Mouse (Mus musculus) left cerebral cortex, postnatal 25 days (tissue): Measurements from ENCODE around the gene Gm266. TPM values are rescaled to one million over a fixed set of nuclear protein-coding genes. Genes with fewer than 3 reads are reported as not detected.
"Not testable (repeated sequence)": the region's sequence is repeated elsewhere in the genome, so short reads cannot be mapped to it uniquely, and the experiment has no call there.

ENCODE experiments used
- DNase-seq, 2 experiments: peaks; one replicate each; pipeline ENCODE4 v3.0.0; 2022; ENCODE audit warnings: low spot score in 2 of 2, mixed read lengths in 1 of 2
- intact Hi-C: fragments of 180-260 bp; cut with DNase I; formaldehyde crosslinking; loops from one replicate; pipeline ENCODE4 v1.15.1; 2025
- total RNA-seq, 2 experiments: library from RNA; stranded (reverse); gene quantifications; 2 replicates each; pipeline ENCODE4 v1.2.3; 2021

Gm266 gene
- total RNA-seq = 1 to 10 TPM; 3.2 to 4.5 TPM

DNA sequence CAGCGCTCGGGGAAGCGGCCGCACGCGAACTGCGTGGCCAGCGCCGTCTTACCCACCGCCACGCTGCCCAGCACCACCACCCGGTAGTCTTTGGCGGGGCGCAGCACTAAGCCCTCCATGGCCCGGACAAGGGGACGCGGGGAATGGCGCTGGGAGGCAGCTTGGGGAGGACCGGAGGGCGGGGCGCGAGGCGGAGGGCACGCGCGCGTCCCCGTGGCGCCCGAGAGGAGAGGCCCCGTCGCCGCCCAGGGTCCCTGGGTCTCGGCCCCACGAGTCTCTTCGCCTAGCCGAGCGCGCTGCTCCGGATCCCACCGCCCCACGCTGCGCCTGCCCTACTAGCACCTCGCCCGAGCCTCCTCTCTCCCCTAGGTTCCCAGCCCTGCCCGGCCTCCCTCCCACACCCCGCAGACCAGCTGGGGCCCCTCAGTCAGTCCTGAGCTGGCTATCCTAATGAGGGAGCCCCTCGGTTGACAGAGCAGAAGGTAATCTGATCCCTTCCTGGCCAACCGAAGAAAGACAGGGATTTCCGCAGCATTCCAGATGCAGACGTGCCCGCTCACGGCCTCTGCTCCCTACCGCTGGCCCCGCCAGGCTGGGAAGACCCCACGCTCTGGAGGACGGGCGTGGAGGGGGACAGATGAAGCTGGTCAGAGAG lies at the start of gene Gm266:
Gene Gm266 (minus strand): TSS at position 172 of the 655 bp plus-strand sequence.
- no peak for DNase-seq
- intact Hi-C loops = no loop called here

DNA sequence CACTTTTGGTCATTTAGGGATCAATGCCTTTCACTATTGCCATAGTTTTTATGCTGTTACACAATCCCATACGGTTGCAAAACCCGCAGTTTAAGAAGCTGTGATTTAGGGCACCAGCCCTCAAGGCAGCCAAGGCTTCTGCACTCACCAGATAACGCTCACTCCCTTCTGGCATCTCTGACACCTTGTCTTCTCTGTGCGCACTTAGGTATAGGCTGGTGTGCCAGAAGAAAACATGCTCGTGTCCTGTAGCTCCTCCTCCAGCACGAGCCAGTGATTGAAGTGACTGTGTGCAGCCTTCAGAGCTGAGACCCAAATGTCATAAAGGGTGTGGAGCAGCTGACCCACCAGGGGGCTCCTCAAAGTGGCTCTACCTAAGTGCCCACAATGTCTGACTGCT lies 49.7 kb upstream of the Gm266 start:
- DNase-seq = no peak
- intact Hi-C loops = no loop called here

DNA sequence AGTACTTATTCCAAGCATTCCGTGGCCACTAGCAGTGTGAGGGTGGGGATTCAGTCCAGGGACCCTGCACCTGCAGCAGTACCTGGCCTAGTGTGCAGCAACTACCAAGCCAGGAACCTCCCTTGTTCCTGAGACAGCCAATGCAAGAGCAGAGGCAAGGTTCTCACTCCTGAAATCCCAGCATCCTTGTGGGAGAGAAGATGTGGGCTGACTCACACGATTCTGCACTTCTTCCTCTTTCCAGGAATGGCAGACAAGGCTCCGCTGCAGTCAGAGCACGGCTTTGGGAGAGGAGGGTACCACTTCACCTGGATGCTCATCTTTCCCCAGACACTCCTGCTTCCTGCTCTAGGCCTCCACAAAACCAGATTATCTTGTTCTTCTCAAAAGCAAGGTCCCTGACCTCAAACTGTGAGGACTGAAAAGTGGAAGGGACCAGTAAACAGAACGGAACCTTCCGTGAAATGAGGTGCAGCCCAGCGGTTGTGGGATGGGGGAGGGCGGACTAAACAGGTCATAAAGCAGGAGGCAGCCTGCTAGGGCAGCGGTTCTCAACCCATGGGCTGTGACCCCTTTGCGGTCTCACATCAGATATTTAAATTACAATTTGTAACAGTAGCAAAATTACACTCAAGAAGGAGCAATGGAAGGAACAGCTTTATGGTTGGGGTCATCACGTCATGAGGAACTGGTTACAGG lies 47.6 kb upstream of the Gm266 start:
- peak; percentile 34 to 75 for DNase-seq
- intact Hi-C loops = no loop called here

DNA sequence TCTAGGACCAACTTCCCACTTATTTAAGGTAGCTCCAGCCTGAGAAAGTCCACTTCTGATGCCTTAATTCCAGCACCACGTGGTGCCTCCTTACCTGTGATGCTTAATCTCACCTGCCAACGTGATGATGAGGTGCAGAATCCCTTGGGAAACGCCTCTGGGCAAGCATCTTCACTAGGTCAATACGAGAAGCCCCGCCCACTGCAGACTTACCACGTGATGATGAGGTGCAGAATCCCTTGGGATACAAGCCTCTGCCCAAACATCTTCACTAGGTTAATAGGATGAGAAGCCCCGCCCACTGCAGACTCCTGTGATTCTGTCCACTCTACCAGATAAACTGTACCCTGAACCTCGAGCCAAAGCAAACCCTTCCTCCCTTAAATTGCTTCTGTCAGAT lies 43.6 kb upstream of the Gm266 start:
- intact Hi-C loops = loop anchor here (5.0 kb wide), 1 partner anchor 33 kb away; no protein-coding TSS in a partner anchor
- no peak for DNase-seq

DNA sequence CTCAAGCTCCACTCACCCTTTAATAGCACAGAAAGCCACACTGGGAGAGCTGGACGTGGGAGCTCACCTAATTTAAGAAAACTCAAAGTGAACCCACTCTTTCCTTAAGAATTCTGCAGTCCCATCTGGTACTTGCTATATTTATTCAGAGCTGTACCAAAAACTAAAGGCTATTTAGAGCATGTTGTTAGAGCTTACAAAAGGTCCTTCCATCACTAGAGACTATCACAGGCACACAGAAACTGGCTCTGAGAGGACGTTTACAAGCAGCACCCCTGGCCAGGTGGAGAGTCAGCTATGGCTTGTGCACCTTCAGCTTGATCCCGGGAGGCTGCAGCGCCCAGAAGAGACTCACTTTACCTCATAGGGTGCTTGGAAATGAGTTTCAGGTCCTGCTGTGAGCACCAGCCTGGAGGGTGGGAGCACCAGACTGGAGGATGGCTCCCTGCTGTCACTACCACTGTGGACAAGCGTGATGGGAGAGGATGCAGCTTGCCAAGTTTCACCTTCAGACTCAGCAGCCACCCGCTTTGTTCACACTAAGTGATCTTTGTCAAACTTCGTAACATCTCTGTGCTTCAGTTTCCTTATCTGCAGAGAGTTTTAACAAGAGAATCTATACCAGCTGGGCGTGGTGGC lies 42.1 kb upstream of the Gm266 start:
- peak; percentile 65 to 94 for DNase-seq
- intact Hi-C loops = loop anchor here (5.0 kb wide), 1 partner anchor 35 kb away; no protein-coding TSS in a partner anchor

DNA sequence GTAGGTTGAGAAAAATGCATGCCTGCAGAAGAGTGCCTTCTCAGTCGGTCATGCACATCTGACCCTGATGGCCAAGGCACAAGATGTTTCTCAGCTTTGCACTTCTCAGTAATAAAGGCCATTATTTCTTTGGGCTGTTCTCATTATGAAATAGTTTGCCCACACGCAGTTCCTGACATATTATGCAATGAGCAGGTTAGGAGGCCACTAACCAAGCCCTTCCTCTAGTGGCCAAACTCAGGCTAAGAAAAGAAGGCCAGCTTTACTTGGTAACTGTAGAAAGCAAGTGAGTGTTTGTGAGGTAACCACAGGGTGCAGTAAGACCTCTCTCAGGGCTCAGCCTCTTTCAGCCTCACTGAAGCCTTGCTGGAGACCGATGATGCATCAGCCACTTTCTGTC lies 39.3 kb upstream of the Gm266 start:
- no peak for DNase-seq
- intact Hi-C loops = loop anchor here (5.0 kb wide), 1 partner anchor 37 kb away; no protein-coding TSS in a partner anchor

DNA sequence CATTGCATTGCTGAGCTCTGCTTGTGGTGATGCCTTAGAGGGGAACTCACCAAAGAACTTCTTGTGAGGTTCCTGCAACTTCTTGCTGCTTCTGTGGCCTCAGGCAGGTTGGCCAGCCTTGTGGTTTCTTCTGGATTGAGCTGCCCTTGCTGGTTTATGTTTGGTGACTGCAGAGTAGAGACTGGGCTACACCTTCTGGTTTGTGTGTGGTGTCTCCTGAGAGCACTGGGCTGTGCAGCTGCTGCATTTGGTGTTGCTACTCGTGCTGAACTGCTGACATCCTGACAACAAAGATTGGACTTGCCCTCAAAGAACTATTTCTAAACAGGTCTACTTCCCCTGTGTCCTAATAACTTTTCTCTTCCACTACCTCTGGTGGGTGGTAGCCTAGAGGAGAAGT lies 38.8 kb upstream of the Gm266 start:
- DNase-seq = no peak
- intact Hi-C loops = no loop called here

DNA sequence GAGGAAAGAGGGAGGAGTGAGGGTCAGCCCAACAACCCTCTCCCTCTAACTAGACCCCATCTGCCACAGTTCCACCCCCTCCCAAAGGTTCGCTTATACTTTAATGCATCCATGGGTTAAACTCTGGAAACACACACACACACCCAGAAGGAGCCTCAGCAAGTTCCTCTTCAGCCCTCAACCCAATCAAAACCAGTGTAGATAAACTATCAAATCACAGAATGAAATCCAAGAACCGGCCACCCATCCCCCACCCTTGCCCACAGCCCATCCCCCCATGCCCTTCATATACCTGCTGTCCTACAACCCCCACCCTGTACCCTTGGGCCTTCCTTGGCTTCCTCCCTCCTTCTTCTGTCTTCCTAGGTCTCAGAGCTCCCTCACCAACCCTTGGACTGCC lies 35.4 kb upstream of the Gm266 start:
- DNase-seq = no peak
- intact Hi-C loops = no loop called here

DNA sequence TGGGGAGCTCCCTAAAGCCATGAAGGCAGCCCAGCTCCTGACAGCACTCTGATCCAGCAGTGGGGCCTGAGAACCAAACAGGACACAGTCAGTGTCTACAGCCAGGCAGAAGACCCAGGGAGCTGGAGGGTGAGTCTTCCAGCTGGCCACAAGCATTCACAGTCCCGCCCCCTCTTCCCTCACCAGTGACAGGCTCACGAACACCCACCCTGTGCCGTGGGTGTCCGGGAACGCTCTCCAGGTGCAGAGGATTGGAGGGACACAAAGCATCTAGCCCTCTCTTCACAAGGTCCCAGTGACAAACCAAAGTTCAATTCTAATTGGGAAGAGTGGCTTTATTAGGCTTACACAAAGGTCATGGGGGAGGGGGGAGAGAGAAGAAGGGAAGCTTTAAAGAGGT lies 34.2 kb upstream of the Gm266 start:
- peak in 1 of 2 experiments; percentile 49 for DNase-seq
- intact Hi-C loops = no loop called here

DNA sequence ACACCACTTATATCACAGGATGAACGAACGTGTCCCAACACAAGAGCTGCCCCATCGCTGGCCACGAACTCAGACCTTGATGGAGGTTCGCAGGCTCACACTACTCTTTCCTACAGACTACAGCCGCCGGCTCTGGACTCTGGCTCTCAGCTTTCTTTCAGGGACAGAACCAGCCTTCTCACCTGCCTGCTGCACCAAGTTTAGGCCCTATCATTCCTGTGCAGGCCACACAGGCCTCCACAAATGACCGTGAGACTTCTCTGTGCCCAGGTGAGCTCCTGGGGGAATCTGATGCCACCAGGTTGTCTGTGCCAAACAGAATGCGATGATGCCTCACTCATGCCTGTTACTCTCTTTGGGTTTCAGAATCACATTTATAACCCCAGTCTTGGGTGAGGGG lies 32.8 kb upstream of the Gm266 start:
- DNase-seq = no peak
- intact Hi-C loops = no loop called here

DNA sequence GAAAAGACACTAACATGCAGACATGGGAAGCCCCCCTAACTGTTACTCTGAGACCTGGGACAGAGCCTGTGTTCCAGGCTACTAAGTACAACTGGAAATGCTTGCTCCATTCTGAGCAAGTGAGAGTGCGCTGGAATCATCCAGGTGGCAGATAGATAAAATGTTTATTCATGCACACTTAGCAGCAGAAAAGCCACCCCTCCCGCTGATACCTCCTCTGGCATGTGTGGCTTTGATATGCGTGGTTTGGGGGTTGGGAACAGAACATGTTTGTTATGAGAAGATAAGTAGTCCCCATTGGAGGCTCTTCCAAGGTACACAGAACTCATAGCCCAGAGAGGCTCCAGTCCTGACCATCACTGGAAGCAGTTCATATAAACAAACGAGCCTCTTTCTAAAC lies 32.3 kb upstream of the Gm266 start:
- DNase-seq = no peak
- intact Hi-C loops = no loop called here

DNA sequence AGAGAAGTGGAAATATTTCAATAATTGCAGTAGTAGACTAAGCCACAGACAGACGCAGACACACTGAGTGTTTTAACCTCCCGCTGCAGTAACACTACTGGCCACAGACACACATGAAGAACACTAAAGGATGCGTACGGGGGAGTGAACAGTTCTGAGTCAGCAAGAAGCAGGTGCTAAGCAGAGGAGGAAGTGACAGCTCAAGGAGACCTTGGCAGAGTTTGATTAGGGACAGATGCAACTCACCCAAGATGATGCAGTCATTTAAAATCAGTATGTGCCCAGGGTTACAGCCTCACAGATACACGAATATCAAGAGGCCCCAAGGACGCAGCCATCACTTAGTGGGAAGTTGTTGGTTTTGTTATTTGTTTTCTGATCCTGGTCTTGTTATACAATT lies 31.2 kb upstream of the Gm266 start:
- DNase-seq = peak in 1 of 2 experiments; percentile 74

DNA sequence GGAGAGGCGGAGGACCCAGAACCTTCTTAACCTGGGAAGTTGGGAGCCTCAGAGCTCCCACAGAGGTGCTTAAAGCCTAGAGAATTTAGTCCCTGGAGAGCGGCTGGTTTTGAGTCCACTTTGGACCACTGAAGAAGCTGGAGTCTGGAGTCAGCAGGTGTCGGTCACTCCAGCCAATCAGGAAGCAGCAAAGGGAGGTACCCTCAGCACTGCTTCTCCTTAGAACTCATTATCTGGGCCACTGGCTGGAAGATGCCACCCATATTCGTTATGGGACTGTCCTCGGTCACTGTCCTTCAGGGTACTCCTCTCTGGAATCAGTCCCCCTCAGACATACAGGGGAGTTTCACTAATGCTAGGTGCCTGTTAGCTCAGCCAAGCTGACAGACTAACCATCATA lies 30.3 kb upstream of the Gm266 start:
- intact Hi-C loops = no loop called here
- DNase-seq = no peak

More for the DNA sequence above, 31.2 kb upstream of the Gm266 start:
- intact Hi-C loops = no loop called here

DNA sequence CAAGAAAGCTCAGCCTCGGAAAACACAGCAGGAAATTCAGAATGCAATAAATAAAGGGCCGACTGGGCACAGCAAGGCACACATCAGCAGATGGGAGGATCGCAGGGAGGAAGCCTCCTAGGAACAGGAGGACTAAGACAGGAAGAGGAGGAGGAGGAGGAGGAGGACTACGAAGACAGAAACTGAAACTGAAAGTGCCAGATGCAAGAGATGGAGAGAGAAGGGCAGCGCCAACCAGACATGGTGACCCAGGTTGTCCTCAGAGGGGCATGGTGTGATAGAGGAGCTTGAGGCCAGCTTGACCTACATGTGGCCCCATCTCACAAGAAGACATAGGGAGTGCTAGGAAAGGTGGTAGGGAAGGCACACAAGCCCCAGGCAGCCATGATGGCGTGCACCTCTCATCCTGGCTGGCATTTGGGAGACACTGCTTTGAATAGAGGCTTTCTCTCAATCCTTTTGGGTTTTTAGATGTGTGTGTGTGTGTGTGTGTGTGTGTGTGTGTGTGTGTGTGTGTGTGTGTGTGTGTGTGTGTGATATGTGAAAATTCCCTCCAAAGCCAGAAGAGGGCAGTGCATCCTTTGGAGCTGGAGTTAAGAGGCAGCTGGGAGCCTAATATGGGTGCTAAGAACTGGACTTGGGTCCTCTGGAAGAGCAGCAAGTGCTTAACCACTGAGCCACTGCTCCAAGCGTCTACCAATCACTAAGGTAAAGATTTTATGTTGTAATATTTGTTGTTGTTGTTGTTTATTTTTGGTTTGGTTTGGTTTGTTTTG lies 29.4 kb upstream of the Gm266 start:
- intact Hi-C loops = no loop called here
- DNase-seq = no peak

DNA sequence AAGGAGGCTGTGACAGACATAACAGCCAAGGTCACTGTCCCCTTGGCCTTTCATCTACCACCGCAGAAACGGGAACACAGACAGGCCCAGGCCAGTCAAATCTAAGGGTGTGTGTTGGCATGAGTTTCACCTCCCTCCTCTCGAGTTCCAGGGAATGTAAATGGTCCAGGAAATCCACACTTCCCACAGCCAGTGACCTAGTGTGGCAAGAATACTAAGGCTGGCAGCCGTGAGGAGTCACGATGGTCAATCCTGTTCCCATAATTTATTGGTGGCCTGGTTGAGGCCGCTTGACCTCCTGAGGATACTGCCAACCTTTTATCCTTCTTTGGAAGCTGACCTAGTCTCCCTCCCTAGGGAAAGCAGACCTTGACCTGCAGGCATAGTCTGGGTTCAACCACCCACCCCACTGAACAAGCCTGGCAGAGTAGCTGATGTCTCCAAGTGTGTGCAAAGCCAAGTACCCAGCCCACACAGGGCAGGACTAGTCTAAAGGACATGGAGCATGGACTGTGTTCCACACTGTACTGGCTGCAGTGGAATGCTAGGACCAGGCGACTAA lies 28.7 kb upstream of the Gm266 start:
- intact Hi-C loops = no loop called here
- no peak for DNase-seq

DNA sequence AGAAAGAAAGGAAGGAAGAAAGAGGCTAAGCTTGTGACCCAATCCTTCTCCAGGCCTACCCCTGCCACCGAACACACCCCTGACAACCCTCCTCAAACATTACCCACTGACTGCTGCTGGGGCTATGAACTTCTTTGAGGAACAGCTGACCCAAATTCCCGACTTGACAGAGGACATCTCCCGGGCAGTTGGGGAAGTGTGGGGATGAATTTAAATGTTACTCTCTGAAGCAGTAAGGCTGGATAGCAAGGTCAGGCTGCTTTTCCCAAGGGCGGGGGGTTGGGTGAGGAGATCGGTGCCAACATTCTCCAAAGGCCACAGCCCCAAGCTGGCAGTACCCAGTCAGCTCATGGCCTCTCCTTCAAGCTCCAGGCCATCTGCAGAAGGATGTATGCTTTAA lies 28.1 kb upstream of the Gm266 start:
- intact Hi-C loops = no loop called here
- DNase-seq = peak in 1 of 2 experiments; percentile 61

DNA sequence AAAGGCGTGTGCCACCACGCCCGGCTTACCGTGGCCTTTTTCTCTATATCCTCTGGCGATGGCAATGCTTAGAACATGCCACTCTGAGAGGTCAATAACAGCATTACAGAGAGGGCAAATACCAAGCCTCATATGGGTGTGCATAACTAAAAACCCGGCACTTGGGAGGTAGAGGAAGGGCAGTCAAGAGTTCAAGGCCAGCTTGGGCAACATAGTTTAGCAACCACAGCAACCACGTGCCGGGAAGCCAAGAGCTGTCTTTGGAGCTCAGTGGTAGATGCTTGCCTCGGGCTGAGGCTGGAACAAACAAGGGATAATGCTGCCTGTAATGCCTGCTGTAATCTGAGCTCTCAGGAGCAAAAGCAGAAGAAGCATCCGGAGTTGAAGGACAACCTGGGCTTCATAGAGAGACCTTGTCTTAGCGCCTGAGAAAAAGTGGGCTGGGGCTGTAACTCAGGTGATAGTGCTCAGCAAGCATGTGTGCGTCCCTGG lies 27.0 kb upstream of the Gm266 start:
- intact Hi-C loops = no loop called here
- DNase-seq = no peak

DNA sequence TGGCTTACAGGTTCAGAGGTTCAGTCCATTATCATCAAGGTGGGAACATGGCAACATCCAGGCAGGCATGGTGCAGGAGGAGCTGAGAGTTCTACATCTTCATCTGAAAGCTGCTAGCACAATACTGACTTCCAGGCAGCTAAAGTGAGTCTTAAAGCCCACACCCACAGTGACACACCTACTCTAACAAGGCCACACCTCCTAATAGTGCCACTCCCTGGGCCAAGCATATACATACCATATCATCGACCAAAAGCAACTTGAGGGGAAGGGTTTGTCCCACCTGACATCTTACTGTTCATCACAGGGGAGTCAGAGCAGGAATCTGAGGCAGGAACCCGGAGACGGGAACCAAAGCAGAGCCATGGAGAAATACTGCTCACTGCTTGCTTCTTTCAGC lies 22.8 kb upstream of the Gm266 start:
- DNase-seq, intact Hi-C loops: not testable (repeated sequence)

DNA sequence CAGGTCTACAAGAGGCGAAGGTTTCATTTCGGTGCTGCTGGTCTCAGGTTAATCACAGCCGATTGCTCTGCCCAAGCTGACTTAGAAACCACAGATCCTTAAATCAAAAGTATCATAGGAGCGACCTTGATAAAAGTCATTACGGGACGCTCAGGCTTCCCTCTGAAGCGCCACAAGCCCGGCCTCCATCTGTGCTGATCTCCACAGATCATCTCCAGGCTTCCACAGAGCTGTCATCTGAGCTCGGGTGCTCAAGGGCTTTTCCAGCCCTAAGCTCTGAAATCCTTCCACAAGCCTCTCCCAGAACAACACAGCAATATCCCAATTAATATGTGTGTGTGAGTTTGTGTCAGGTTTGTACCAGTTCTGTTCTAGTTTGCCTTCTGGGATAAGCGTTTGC lies 22.3 kb upstream of the Gm266 start:
- intact Hi-C loops = no loop called here
- DNase-seq = no peak

DNA sequence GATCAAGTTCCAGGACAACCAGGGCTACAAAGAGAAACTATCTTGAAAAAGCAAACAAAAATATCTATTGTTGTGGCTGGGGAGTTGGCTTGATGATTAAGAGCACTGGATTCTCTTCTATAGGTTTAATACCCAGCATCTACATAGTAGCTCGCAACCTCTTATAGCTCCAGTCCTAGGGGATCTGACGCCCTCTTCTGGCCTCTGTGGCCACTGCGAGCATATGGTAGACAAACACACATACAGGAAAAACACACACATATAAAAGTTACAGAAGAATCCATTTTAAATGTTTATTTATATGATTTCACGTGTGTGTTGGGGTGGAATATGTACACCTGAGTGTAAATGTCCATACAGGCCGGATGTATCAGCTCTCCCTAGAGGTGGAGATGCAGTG lies 21.4 kb upstream of the Gm266 start:
- no peak for DNase-seq
- intact Hi-C loops = no loop called here
